Mouse (Mus musculus): ENCODE measurements at regions not wholly inside any gene's neighbourhood (a gene's known extent, or its start where the extent isn't known, plus 50 kb on each side); places are given as distances from the start of the nearest gene placed in this dataset.

DNA sequence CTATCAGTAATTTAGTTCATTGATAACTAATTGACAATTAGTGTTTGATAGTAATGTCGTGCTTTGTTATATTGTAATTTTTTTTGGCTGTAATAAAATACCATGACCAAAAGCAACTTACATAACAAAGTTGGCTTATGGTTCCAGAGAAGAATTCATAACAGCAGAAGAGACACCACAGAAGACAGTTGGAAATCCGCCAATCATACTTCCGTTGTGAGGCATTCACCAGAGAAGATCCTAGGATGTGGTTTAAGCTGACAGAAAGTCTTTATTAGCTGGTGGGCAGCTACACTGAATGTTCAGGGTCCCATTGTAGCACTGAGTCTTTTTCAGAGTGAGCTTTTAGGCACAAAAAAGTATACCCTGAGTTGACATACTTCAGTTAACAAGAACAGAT, 109.9 kb downstream of the Sec23a start:
- TF ChIP-seq CTCF (IDR thresholded peaks at IDR 0.05; ENCODE audit: control insufficient read depth, insufficient read depth, low read length) (no peak), POLR2A (IDR thresholded peaks at IDR 0.05; ENCODE audit: borderline replicate concordance, control insufficient read depth, low read depth, low read length) (no peak)
- Histone ChIP-seq H3K4me1 (ENCODE audit: control insufficient read depth, insufficient read depth, low read length) (no peaks in the 10 kb centered on the region), H3K4me3 (replicated peaks; ENCODE audit: control insufficient read depth, low read depth, low read length) (no peak overlapping the region), H3K27ac (ENCODE audit: control insufficient read depth, insufficient read depth, low read depth, low read length, poor library complexity) (no peak overlapping the region)
- 57% methylated on average over 3 of the region's 3 CpGs for WGBS

DNA sequence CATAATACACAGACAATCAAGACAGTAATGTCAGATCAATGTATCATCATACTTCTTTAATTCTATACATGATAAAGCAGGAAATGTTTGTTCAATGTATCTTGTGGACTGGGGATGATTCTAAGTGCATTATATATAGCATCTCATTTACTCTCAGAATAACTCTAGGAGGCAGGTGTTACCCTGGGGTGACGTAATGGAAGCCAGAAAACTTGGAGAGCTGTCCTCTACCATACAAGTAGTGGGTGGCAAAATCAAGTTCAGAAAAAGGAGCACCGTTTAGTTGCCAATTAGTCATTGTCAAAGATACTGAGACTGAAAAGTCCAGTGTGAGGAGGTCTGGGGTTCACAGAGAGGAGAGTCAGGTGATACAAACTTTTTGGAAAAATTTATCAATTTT, 136.0 kb downstream of the Sec23a start:
- no peak overlapping the region for H3K27ac ChIP-seq (ENCODE audit: control insufficient read depth, insufficient read depth, low read depth, low read length, poor library complexity)
- 71% methylated on average over 2 of the region's 2 CpGs for WGBS
- no peak overlapping the region for H3K4me3 ChIP-seq (replicated peaks; ENCODE audit: control insufficient read depth, low read depth, low read length)
- TF ChIP-seq POLR2A (IDR thresholded peaks at IDR 0.05; ENCODE audit: borderline replicate concordance, control insufficient read depth, low read depth, low read length) (no peak), CTCF (IDR thresholded peaks at IDR 0.05; ENCODE audit: control insufficient read depth, insufficient read depth, low read length) (no peak)
- H3K4me1 ChIP-seq (ENCODE audit: control insufficient read depth, insufficient read depth, low read length), result no peaks in the 10 kb centered on the region

DNA sequence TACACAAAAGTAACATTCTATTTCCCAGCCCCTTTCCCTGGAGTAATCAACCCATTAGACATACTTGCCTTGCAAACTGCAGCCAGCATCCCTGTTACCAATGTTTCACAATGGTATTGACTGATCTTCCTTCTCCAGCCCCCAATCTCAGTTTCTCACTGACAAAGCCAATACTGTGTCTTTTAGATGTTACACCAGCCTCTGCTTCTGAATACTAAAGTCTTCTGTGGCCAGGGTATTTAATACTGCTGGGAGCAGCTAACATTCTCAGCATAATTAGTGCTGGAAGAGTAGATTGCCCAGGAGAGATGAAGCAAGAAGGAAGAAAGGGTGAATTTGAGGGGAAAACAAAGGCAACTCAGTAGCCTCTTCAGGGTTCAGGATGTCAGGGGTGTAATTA, 139.4 kb downstream of the Sec23a start:
- no peak for TF ChIP-seq POLR2A (IDR thresholded peaks at IDR 0.05; ENCODE audit: borderline replicate concordance, control insufficient read depth, low read depth, low read length)
- no peak for TF ChIP-seq CTCF (IDR thresholded peaks at IDR 0.05; ENCODE audit: control insufficient read depth, insufficient read depth, low read length)
- Histone ChIP-seq H3K27ac (ENCODE audit: control insufficient read depth, insufficient read depth, low read depth, low read length, poor library complexity) (no peak overlapping the region), H3K4me3 (replicated peaks; ENCODE audit: control insufficient read depth, low read depth, low read length) (no peak overlapping the region), H3K4me1 (ENCODE audit: control insufficient read depth, insufficient read depth, low read length) (no peaks in the 10 kb centered on the region)

DNA sequence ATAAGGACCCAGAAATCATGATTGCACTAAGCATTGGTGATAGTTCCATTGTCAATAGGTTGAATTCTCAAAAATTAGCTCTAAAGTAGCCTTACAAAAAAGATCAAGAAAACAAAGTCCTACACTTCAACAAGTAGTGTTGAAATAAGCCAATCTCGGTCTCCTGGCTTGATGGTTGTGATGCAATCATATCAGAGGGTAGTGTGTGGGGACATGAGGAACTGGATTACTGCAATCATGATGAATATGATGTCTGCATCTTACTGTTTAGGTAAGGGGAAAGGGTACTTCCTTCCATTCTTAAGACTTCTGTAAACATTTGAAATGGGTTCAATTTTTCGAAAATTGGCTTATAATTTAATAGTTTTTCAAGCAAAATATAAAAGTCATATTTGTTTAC, 155.3 kb downstream of the Sec23a start:
- 37% methylated on average over 2 of the region's 2 CpGs for WGBS

DNA sequence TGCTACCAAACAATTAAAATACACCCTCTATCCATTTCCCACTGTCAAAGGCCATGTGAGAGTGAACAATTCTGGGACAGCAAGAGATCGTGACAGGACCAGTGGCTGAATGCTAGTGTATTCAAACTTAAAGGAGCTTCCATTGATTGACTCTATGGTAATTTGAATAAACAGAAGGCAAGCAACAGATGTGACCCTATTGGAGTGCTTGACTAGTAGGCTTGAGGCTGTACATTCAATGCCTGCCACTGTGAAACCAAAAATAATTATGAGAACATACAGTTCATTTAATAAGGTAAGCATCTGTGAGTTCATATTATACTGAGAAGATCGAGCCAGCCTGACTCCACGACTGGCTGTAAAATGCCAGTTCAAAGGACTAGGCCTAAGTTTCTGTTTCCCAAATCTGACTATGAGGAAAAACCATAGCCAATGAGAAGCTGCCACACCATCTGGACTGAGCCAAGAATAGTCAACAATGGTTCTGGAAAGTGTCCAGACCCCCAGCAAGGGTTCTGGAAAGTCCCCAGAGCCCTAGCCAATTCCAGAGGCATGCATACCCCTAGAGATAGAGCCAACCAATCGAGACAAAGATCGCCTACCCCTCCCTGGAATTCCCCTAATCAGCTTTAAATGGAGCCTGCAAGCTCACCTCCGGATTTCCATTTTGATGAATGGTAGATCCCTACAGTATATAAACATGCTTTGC, 160.0 kb downstream of the Sec23a start:
- H3K27ac ChIP-seq (ENCODE audit: control insufficient read depth, insufficient read depth, low read depth, low read length, poor library complexity), result no peak overlapping the region
- no peaks in the 10 kb centered on the region for H3K4me1 ChIP-seq (ENCODE audit: control insufficient read depth, insufficient read depth, low read length)
- H3K4me3 ChIP-seq (replicated peaks; ENCODE audit: control insufficient read depth, low read depth, low read length), result no peak overlapping the region
- 72% methylated on average over 6 of the region's 6 CpGs for WGBS
- TF ChIP-seq CTCF (IDR thresholded peaks at IDR 0.05; ENCODE audit: control insufficient read depth, insufficient read depth, low read length), result no peak
- no peak for TF ChIP-seq POLR2A (IDR thresholded peaks at IDR 0.05; ENCODE audit: borderline replicate concordance, control insufficient read depth, low read depth, low read length)

More for the DNA sequence above, 155.3 kb downstream of the Sec23a start:
- Histone ChIP-seq H3K4me3 (replicated peaks; ENCODE audit: control insufficient read depth, low read depth, low read length) (no peak overlapping the region), H3K4me1 (ENCODE audit: control insufficient read depth, insufficient read depth, low read length) (no peaks in the 10 kb centered on the region), H3K27ac (ENCODE audit: control insufficient read depth, insufficient read depth, low read depth, low read length, poor library complexity) (no peak overlapping the region)
- TF ChIP-seq POLR2A (IDR thresholded peaks at IDR 0.05; ENCODE audit: borderline replicate concordance, control insufficient read depth, low read depth, low read length), result no peak
- TF ChIP-seq CTCF (IDR thresholded peaks at IDR 0.05; ENCODE audit: control insufficient read depth, insufficient read depth, low read length), result no peak

DNA sequence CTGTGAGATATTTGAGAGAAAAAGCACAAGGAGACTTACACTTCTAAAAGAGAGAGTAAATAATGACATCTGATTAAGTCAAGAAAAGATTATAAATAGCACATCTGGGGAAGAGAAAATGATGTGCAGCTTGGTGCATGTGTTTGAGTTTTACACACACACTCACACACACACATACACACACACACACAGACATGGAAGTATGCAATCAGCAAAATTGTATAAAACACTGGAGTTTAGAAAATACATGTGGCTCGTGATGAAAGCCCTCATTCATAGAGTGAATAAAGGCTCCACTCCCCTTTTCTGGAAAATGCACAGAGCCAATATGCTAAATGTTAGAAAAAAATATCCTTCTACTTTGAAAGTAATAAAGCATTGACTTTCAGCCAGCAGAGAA, 182.2 kb downstream of the Sec23a start:
- H3K27ac ChIP-seq (ENCODE audit: control insufficient read depth, insufficient read depth, low read depth, low read length, poor library complexity), result no peak overlapping the region
- WGBS, result 68% methylated on average over 1 of the region's 1 CpGs
- TF ChIP-seq CTCF (IDR thresholded peaks at IDR 0.05; ENCODE audit: control insufficient read depth, insufficient read depth, low read length), result no peak
- TF ChIP-seq POLR2A (IDR thresholded peaks at IDR 0.05; ENCODE audit: borderline replicate concordance, control insufficient read depth, low read depth, low read length), result no peak

DNA sequence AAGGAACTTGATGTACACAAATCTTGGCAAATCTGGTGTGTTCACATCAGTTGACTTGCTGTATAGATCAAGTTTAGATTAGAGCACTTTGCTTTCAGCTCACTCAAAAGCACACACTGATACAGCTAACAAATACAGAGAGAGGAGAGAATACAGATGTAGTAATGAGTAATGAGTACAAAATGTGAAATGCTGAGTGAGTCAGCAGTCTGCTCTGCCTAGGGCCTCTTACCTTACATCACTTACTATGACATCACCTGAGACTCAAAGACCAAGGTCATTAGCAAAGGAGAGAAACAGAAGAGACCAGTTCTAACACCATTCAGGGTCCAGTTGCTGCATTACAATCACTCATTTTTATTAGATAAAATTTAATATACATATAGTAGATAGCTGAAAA, 184.0 kb downstream of the Sec23a start:
- Histone ChIP-seq H3K27ac (ENCODE audit: control insufficient read depth, insufficient read depth, low read depth, low read length, poor library complexity) (no peak overlapping the region), H3K4me3 (replicated peaks; ENCODE audit: control insufficient read depth, low read depth, low read length) (no peak overlapping the region), H3K4me1 (ENCODE audit: control insufficient read depth, insufficient read depth, low read length) (no peaks in the 10 kb centered on the region)
- TF ChIP-seq POLR2A (IDR thresholded peaks at IDR 0.05; ENCODE audit: borderline replicate concordance, control insufficient read depth, low read depth, low read length) (no peak), CTCF (IDR thresholded peaks at IDR 0.05; ENCODE audit: control insufficient read depth, insufficient read depth, low read length) (no peak)

More for the DNA sequence above, 182.2 kb downstream of the Sec23a start:
- H3K4me1 ChIP-seq (ENCODE audit: control insufficient read depth, insufficient read depth, low read length), result no peaks in the 10 kb centered on the region
- H3K4me3 ChIP-seq (replicated peaks; ENCODE audit: control insufficient read depth, low read depth, low read length), result no peak overlapping the region

DNA sequence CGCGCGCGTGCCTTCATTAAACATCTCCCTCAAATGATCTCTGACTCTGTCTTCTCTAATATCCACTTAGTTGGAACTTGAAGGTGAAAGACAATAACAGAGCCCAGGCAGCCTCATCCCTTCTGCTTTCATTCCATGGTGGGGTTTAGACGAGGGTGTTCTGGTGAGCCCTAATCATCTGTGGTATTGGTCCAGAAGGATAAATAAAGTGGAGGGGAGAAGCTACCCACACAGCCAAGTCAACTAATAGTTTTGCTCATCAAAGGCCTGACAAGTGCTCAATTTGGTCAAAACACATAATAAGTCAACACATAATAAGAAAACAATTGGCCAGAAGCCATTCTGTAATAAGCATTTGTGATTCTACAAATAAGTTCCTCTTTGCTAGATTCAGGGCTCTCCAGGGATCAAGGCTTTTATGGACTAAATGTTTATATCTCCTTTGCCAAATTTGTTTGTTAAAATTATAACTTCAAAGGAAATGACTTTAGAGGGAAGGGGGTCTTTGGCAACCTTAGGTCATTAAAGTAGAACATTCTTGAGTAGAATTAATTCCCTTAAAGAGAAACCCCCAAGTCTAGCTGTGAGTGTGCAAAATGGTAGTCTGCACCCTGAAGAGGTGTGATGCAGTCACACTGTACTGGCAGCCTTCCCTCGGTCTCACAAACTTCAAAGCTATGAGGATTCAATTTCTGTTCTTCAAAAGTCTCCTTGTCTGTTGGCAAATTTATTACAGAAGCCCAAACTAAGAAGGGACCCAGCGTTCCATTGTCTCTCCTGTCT, 186.5 kb downstream of the Sec23a start:
- WGBS, result 87% methylated on average over 7 of the region's 7 CpGs
- no peaks in the 10 kb centered on the region for H3K4me1 ChIP-seq (ENCODE audit: control insufficient read depth, insufficient read depth, low read length)
- no peak overlapping the region for H3K27ac ChIP-seq (ENCODE audit: control insufficient read depth, insufficient read depth, low read depth, low read length, poor library complexity)
- H3K4me3 ChIP-seq (replicated peaks; ENCODE audit: control insufficient read depth, low read depth, low read length), result no peak overlapping the region
- TF ChIP-seq POLR2A (IDR thresholded peaks at IDR 0.05; ENCODE audit: borderline replicate concordance, control insufficient read depth, low read depth, low read length) (no peak), CTCF (IDR thresholded peaks at IDR 0.05; ENCODE audit: control insufficient read depth, insufficient read depth, low read length) (no peak)
